Mouse (Mus musculus) embryonic facial prominence, embryonic 14.5 days (tissue): Measurements from ENCODE around the gene Map2k7. TPM values are rescaled to one million over a fixed set of nuclear protein-coding genes. Genes with fewer than 3 reads are reported as not detected.

Experiments used
- ATAC-seq: fragments of 200-750 bp; cut with Nextera tagmentation; 2 replicates; pipeline ENCODE4 v1.8.0; 2017; ENCODE audit warnings: low read depth, moderate number of reproducible peaks, moderate TSS enrichment
- DNase-seq: peaks from one replicate; pipeline ENCODE4 v3.0.0-alpha.2; 2015; ENCODE audit warnings: low spot score
- H3K27ac ChIP-seq: fragments of 300-500 bp; sonication (generic); replicated peaks from 2 replicates; pipeline ENCODE4 v1.5.1; 2014; ENCODE audit warnings: low read depth, mild to moderate bottlenecking, low read length, moderate library complexity
- H3K27me3 ChIP-seq: fragments of 300-500 bp; sonication (generic); replicated peaks from 2 replicates; pipeline ENCODE4 v1.6.1; 2014; ENCODE audit warnings: low read length; ENCODE audit not compliant: control insufficient read depth, insufficient read depth
- H3K36me3 ChIP-seq: fragments of 300-500 bp; sonication (generic); 2 replicates; pipeline ENCODE4 v1.6.1; 2014; ENCODE audit warnings: low read length, mixed read lengths; ENCODE audit not compliant: control insufficient read depth, insufficient read depth
- H3K4me1 ChIP-seq: fragments of 300-500 bp; sonication (generic); 2 replicates; pipeline ENCODE4 v1.6.1; 2014; ENCODE audit warnings: antibody characterized with exemption, low read length; ENCODE audit not compliant: control insufficient read depth, insufficient read depth
- H3K4me2 ChIP-seq: fragments of 300-500 bp; sonication (generic); 2 replicates; pipeline ENCODE4 v1.6.1; 2014; ENCODE audit warnings: low read depth, mild to moderate bottlenecking, low read length, moderate library complexity, mixed read lengths
- H3K4me3 ChIP-seq: fragments of 300-500 bp; sonication (generic); 2 replicates; pipeline ENCODE4 v1.5.1; 2014; ENCODE audit warnings: low read depth, mild to moderate bottlenecking, low read length
- H3K9ac ChIP-seq: fragments of 300-500 bp; sonication (generic); 2 replicates; pipeline ENCODE4 v1.6.1; 2014; ENCODE audit warnings: low read depth, mild to moderate bottlenecking, low read length, moderate library complexity, mixed read lengths
- H3K9me3 ChIP-seq: fragments of 300-500 bp; sonication (generic); 2 replicates; pipeline ENCODE4 v1.6.1; 2016; ENCODE audit warnings: low read length; ENCODE audit not compliant: control insufficient read depth
- WGBS: fragments of 180-500 bp; shearing (Covaris S2); extraction: QIAGEN DNeasy Blood & Tissue Kit; methylation state at CpG from one replicate; pipeline ENCODE4 v1.1.7; 2014; 5-methylcytosine and 5-hydroxymethylcytosine counted together
- polyA plus RNA-seq: library from polyadenylated mRNA; unstranded; fragments of >200 nt; fragmentation: Nextera tagmentation; extraction: Ambion mirVana; gene quantifications from 2 replicates; pipeline ENCODE4 v1.2.1, GENCODE M21; 2014

Map2k7 gene
- polyA plus RNA-seq, 1 experiment from 2014 or later: 18.1 TPM

- H3K4me1 ChIP-seq: peaks cover 15% of the 10 kb centered on the region; the same call in 1 of the 2 replicates
- peak overlapping the region; percentile 61 for H3K4me3 ChIP-seq
- no peaks in the 10 kb centered on the region for H3K9me3 ChIP-seq
- H3K9ac ChIP-seq: peak overlapping the region; percentile 72
- H3K27me3 ChIP-seq: no peaks in the 10 kb centered on the region
- ATAC-seq (no peak; the same call in 1 of the 2 replicates), DNase-seq (no peak)
- H3K27ac ChIP-seq: peak overlapping the region; percentile 96
- 20% methylated on average over 15 of the region's 15 CpGs for WGBS
- H3K36me3 ChIP-seq: peaks cover 22% of the 10 kb centered on the region
- peak overlapping the region; percentile 80 for H3K4me2 ChIP-seq
Measured at GRCm38 (mm10) chr8:4237814-4238433, 616 bp upstream of the Map2k7 start.

- 16% methylated on average over 15 of the region's 19 CpGs for whole genome bisulfite sequencing
- Histone ChIP-seq H3K36me3 (peaks cover 36% of the 10 kb centered on the region), H3K4me3 (peak overlapping the region; percentile 61), H3K4me2 (peak overlapping the region; percentile 66), H3K9me3 (no peaks in the 10 kb centered on the region), H3K4me1 (peaks cover 15% of the 10 kb centered on the region; the same call in 1 of the 2 replicates), H3K27me3 (no peaks in the 10 kb centered on the region), H3K9ac (peak overlapping the region; percentile 83), H3K27ac (no peak overlapping the region)
- DNase-seq (no peak), ATAC-seq (peak; percentile 0; the same call in 1 of the 2 replicates)
Measured at GRCm38 (mm10) chr8:4239193-4239890, 802 bp downstream of the Map2k7 start.

- Histone ChIP-seq H3K4me2 (no peak overlapping the region), H3K36me3 (peaks cover 85% of the 10 kb centered on the region), H3K27me3 (no peaks in the 10 kb centered on the region), H3K9me3 (no peaks in the 10 kb centered on the region), H3K27ac (no peak overlapping the region), H3K4me1 (peaks cover 7% of the 10 kb centered on the region), H3K4me3 (no peak overlapping the region), H3K9ac (no peak overlapping the region)
- no peak for DNase-seq
- ATAC-seq: no peak
- 98% methylated on average over 5 of the region's 5 CpGs for WGBS
Measured at GRCm38 (mm10) chr8:4245061-4245460, 6.5 kb downstream of the Map2k7 start.

GRCm38 (mm10) chr8:4245737-4246136 lies 7.2 kb downstream of the Map2k7 start:
- H3K36me3 ChIP-seq: peaks cover 83% of the 10 kb centered on the region
- no peak overlapping the region for H3K4me2 ChIP-seq
- no peaks in the 10 kb centered on the region for H3K27me3 ChIP-seq
- no peaks in the 10 kb centered on the region for H3K9me3 ChIP-seq
- peaks cover 4% of the 10 kb centered on the region for H3K4me1 ChIP-seq
- no peak overlapping the region for H3K9ac ChIP-seq
- no peak for DNase-seq
- no peak overlapping the region for H3K4me3 ChIP-seq
- H3K27ac ChIP-seq: no peak overlapping the region
- WGBS: 87% methylated on average over 11 of the region's 13 CpGs
- ATAC-seq: no peak

- Histone ChIP-seq H3K4me3 (no peak overlapping the region), H3K4me2 (no peak overlapping the region), H3K36me3 (peaks cover 70% of the 10 kb centered on the region), H3K4me1 (peaks cover 5% of the 10 kb centered on the region), H3K27ac (no peak overlapping the region), H3K9me3 (no peaks in the 10 kb centered on the region), H3K27me3 (no peaks in the 10 kb centered on the region), H3K9ac (no peak overlapping the region)
- DNase-seq (no peak), ATAC-seq (no peak)
- WGBS: 92% methylated on average over 8 of the region's 8 CpGs
Measured at GRCm38 (mm10) chr8:4247241-4247640, 8.7 kb downstream of the Map2k7 start.

- H3K4me2 ChIP-seq: no peak within 1 kb of the TSS
- H3K4me1 ChIP-seq: peaks cover 10% of the 10 kb centered on the region
- H3K27me3 ChIP-seq: no peaks in the 10 kb centered on the region
- H3K9ac ChIP-seq: peak within 1 kb of the TSS; percentile 46
- no peak for DNase-seq
- peaks cover 64% of the 10 kb centered on the region for H3K36me3 ChIP-seq
- no peak within 1 kb of the TSS for H3K27ac ChIP-seq
- H3K9me3 ChIP-seq: no peaks in the 10 kb centered on the region
- WGBS: 82% methylated on average over 15 of the region's 15 CpGs
- no peak within 1 kb of the TSS for H3K4me3 ChIP-seq
- ATAC-seq: no peak
Measured at GRCm38 (mm10) chr8:4247951-4248540, 9.5 kb downstream of the Map2k7 start, which contains the start of gene Tgfbr3l. TSS of gene Tgfbr3l (plus strand) at chr8:4248214.

- H3K27ac ChIP-seq: no peak overlapping the region
- H3K4me3 ChIP-seq: no peak overlapping the region
- DNase-seq (peak; percentile 31), ATAC-seq (no peak)
- H3K9me3 ChIP-seq: no peaks in the 10 kb centered on the region
- H3K9ac ChIP-seq: peak overlapping the region; percentile 46
- no peaks in the 10 kb centered on the region for H3K27me3 ChIP-seq
- 7% methylated on average over 23 of the region's 29 CpGs for WGBS
- peaks cover 15% of the 10 kb centered on the region for H3K4me1 ChIP-seq
- peaks cover 53% of the 10 kb centered on the region for H3K36me3 ChIP-seq
- no peak overlapping the region for H3K4me2 ChIP-seq
Measured at GRCm38 (mm10) chr8:4249213-4249612, 10.7 kb downstream of the Map2k7 start.

GRCm38 (mm10) chr8:4250306-4250970 lies 11.9 kb downstream of the Map2k7 start:
- peaks cover 53% of the 10 kb centered on the region for H3K36me3 ChIP-seq

More at GRCm38 (mm10) chr8:4250306-4250970, 11.9 kb downstream of the Map2k7 start:
- Histone ChIP-seq H3K4me1 (peaks cover 15% of the 10 kb centered on the region), H3K4me2 (no peak overlapping the region), H3K9ac (no peak overlapping the region), H3K9me3 (no peaks in the 10 kb centered on the region), H3K27me3 (no peaks in the 10 kb centered on the region), H3K4me3 (no peak overlapping the region), H3K27ac (no peak overlapping the region)
- 29% methylated on average over 24 of the region's 26 CpGs for WGBS
- ATAC-seq (no peak), DNase-seq (peak; percentile 79)
